28 mouse cellular contexts compared by ENCODE assay signal in the genomic region with DNA sequence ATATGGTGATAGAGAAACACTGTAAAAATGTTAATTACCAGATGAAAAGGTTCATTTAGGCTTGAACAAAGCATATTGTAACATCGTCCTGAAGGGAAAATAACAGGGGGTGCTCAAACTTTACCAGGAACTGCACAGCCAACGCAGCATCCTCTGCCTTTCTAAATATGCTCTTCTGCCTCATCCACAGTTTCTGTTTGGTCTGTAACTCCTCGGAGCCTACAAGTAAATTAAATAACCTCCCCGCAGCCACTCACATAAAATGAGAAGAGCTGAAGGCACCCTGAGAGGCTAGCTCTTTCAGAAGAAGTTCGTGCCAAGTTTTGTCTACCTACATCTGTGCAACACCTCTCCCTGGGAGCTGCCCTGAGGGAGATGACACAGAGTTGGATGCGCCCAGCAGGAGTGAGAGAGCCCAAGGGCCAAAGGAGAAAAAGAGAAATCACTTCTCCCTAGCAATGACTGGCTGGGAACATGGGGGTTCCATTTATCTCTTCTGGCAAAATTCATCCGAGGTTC. TPM values are rescaled to one million over a fixed set of nuclear protein-coding genes. Genes with fewer than 3 reads are reported as not detected.
DNase-seq lines count a peak whose midpoint lies in the region; TF ChIP-seq lines count a peak whose summit lies in the region.
"Had no signal": no experiment of that assay in that cellular context is flagged by ENCODE, and none has a peak within 500 bp of the region (broad histone marks: within the 10 kb centered on the region; RNA-seq: fewer than 3 reads in every experiment).

No protein-coding gene starts in this region.

- DNase-seq in layer of hippocampus, adult 2 months (ENCODE audit: low spot score in 2 of 2), result no peak
- no peak for DNase-seq in layer of hippocampus, adult 11-12 months (ENCODE audit: low spot score)
- DNase-seq in right cerebral cortex, postnatal 25 days, result peak; percentile 9
- no peak for DNase-seq in right cerebral cortex, postnatal 4 days
- DNase-seq in cerebellum, adult 8-10 months, result peak; percentile 34
- DNase-seq in telencephalon, adult 2 months (ENCODE audit: low read depth, low spot score), result peak; percentile 33
- no peak for DNase-seq in urinary bladder, postnatal 36 days (ENCODE audit: low spot score in 2 of 2)
- DNase-seq in natural killer cell, adult 2 months (ENCODE audit: low spot score in 2 of 2), result no peak
- DNase-seq: adrenal gland, postnatal 10 days; B cell, adult 2 months; embryo, embryonic 11 days; heart, adult 2 months; heart, postnatal 4 days; kidney, adult 11 months; kidney, postnatal 25 days; layer of hippocampus, postnatal 36 days; retina, postnatal 1 day had no signal

- H3K27ac ChIP-seq in layer of hippocampus, adult 2 months, result 0 out of 2 replicates have a peak overlapping the region, but pooled peaks have one; percentile 5
- H3K27ac ChIP-seq: embryonic facial prominence, embryonic 13.5 days; forebrain, embryonic 10.5 days; forebrain, embryonic 15.5 days; heart, adult 2 months; hindbrain, embryonic 13.5 days; kidney, embryonic 15.5 days; limb, embryonic 13.5 days; lung, embryonic 15.5 days; neural tube, embryonic 13.5 days had no signal

- H3K4me3 ChIP-seq in layer of hippocampus, adult 2 months, result no peak overlapping the region
- H3K4me3 ChIP-seq: embryonic facial prominence, embryonic 13.5 days; forebrain, embryonic 10.5 days; forebrain, embryonic 15.5 days; heart, adult 2 months; heart, embryonic 12.5 days; hindbrain, embryonic 13.5 days; kidney, embryonic 15.5 days; limb, embryonic 13.5 days; lung, embryonic 15.5 days; myocyte; neural tube, embryonic 13.5 days had no signal

- no peak for TF ChIP-seq CTCF in layer of hippocampus, adult 2 months (conservative IDR thresholded peaks at IDR 0.05)

RNA-seq across cellular contexts. Expression of a gene that starts 16.3 kb away (rescaled TPM):
- total RNA-seq in layer of hippocampus, adult 2 months (2021), result 100 to 1,000 TPM; 249 to 273 TPM
- total RNA-seq: megakaryocyte progenitor cell, adult 5-6 weeks had no signal

Comparison
In these comparisons a context has a peak if more than half of its experiments do, and no peak if none do; other contexts are left out.
1. DNase-seq: peak in right cerebral cortex, postnatal 25 days (single experiment), cerebellum, adult 8-10 months (single experiment) and telencephalon, adult 2 months (single experiment); none in layer of hippocampus, adult 2 months (0 of 2), layer of hippocampus, adult 11-12 months (single experiment), right cerebral cortex, postnatal 4 days (single experiment), urinary bladder, postnatal 36 days (0 of 2) and natural killer cell, adult 2 months (0 of 2).